Comparison of ENCODE assay signal across 13 mouse cellular contexts in genomic region chr6:17115046-17115790, GRCm38 (mm10). TPM values are rescaled to one million over a fixed set of nuclear protein-coding genes. Genes with fewer than 3 reads are reported as not detected.
DNase-seq lines count a peak whose midpoint lies in the region; ATAC-seq and TF ChIP-seq lines count a peak whose summit lies in the region.
"Had no signal": no experiment of that assay in that cellular context is flagged by ENCODE, and none has a peak within 500 bp of the region (broad histone marks: within the 10 kb centered on the region; RNA-seq: fewer than 3 reads in every experiment).

No protein-coding gene starts in this region.

- TF ChIP-seq CTCF in lung, embryonic 14.5 days (IDR thresholded peaks at IDR 0.05; ENCODE audit: low read depth): no peak
- TF ChIP-seq CTCF in midbrain, postnatal 0 days (IDR thresholded peaks at IDR 0.05): no peak

- ATAC-seq in heart, embryonic 11.5 days (replicated peaks; ENCODE audit: insufficient number of reproducible peaks, low FRiP score, low TSS enrichment): no peak
- ATAC-seq in lung, embryonic 14.5 days (ENCODE audit: insufficient read depth): peak; percentile 65; the same call in 1 of the 2 replicates
- no peak for ATAC-seq in stomach, embryonic 14.5 days (ENCODE audit: insufficient number of reproducible peaks, insufficient read depth, low FRiP score, low read depth)
- ATAC-seq in midbrain, postnatal 0 days (ENCODE audit: low FRiP score): no peak
- no peak for ATAC-seq in monocyte, adult 5-6 weeks (replicated peaks; ENCODE audit: insufficient number of reproducible peaks, low FRiP score, low TSS enrichment, poor library complexity, severe bottlenecking)
- ATAC-seq: forebrain, embryonic 13.5 days had no signal

- H3K36me3 ChIP-seq in heart, embryonic 11.5 days (ENCODE audit: control insufficient read depth, insufficient read depth, low read length): no peaks in the 10 kb centered on the region
- H3K36me3 ChIP-seq in lung, embryonic 14.5 days (ENCODE audit: insufficient read depth): no peaks in the 10 kb centered on the region
- H3K36me3 ChIP-seq in stomach, embryonic 14.5 days (ENCODE audit: control insufficient read depth, insufficient read depth, low read length): no peaks in the 10 kb centered on the region
- H3K36me3 ChIP-seq in limb, embryonic 10.5 days: no peaks in the 10 kb centered on the region
- H3K36me3 ChIP-seq in midbrain, postnatal 0 days (ENCODE audit: insufficient read depth, low read length): no peaks in the 10 kb centered on the region
- H3K36me3 ChIP-seq: embryonic facial prominence, embryonic 13.5 days; neural tube, embryonic 15.5 days had no signal

- DNase-seq in heart, adult 11 months: peak; percentile 78
- peak; percentile 55 for DNase-seq in NIH3T3 (ENCODE audit: low read depth)
- DNase-seq in lung, embryonic 14.5 days: peak; percentile 58
- DNase-seq in limb, embryonic 10.5 days (ENCODE audit: low spot score): no peak
- DNase-seq in midbrain, postnatal 0 days (ENCODE audit: low spot score): no peak
- DNase-seq: adrenal gland, postnatal 10 days; cerebellum, postnatal 36 days had no signal

- H3K27ac ChIP-seq in heart, embryonic 11.5 days (ENCODE audit: low read depth, low read length): no peak overlapping the region
- H3K27ac ChIP-seq in lung, embryonic 14.5 days (ENCODE audit: low read depth): peak overlapping the region; percentile 51; the same call in 1 of the 2 replicates
- H3K27ac ChIP-seq in stomach, embryonic 14.5 days (ENCODE audit: low read length): peak overlapping the region; percentile 70
- no peak overlapping the region for H3K27ac ChIP-seq in limb, embryonic 10.5 days
- H3K27ac ChIP-seq in midbrain, postnatal 0 days (ENCODE audit: low read depth, low read length): no peak overlapping the region
- H3K27ac ChIP-seq: embryonic facial prominence, embryonic 13.5 days; forebrain, embryonic 13.5 days; neural tube, embryonic 15.5 days had no signal

- H3K9ac ChIP-seq in heart, embryonic 11.5 days (ENCODE audit: low read depth, low read length): no peak overlapping the region
- no peak overlapping the region for H3K9ac ChIP-seq in lung, embryonic 14.5 days
- no peak overlapping the region for H3K9ac ChIP-seq in stomach, embryonic 14.5 days (replicated peaks; ENCODE audit: low read depth, low read length)
- no peak overlapping the region for H3K9ac ChIP-seq in midbrain, postnatal 0 days (replicated peaks; ENCODE audit: low read length, poor library complexity, severe bottlenecking)
- H3K9ac ChIP-seq: embryonic facial prominence, embryonic 13.5 days; forebrain, embryonic 13.5 days; neural tube, embryonic 15.5 days had no signal

- no peak overlapping the region for H3K4me2 ChIP-seq in heart, embryonic 11.5 days
- no peak overlapping the region for H3K4me2 ChIP-seq in lung, embryonic 14.5 days
- no peak overlapping the region for H3K4me2 ChIP-seq in stomach, embryonic 14.5 days (replicated peaks; ENCODE audit: low read depth, low read length)
- no peak overlapping the region for H3K4me2 ChIP-seq in midbrain, postnatal 0 days (ENCODE audit: low read depth, low read length, poor library complexity, severe bottlenecking)
- H3K4me2 ChIP-seq: embryonic facial prominence, embryonic 13.5 days; forebrain, embryonic 13.5 days; neural tube, embryonic 15.5 days had no signal

- H3K27me3 ChIP-seq in heart, embryonic 11.5 days (ENCODE audit: control insufficient read depth, insufficient read depth, low read length): no peaks in the 10 kb centered on the region
- H3K27me3 ChIP-seq in lung, embryonic 14.5 days (ENCODE audit: insufficient read depth, low read length): no peaks in the 10 kb centered on the region
- no peaks in the 10 kb centered on the region for H3K27me3 ChIP-seq in stomach, embryonic 14.5 days (ENCODE audit: control insufficient read depth, insufficient read depth, low read length)
- H3K27me3 ChIP-seq in limb, embryonic 10.5 days (ENCODE audit: low read depth, poor library complexity, severe bottlenecking): no peaks in the 10 kb centered on the region
- H3K27me3 ChIP-seq in midbrain, postnatal 0 days (ENCODE audit: insufficient read depth, low read length): no peaks in the 10 kb centered on the region
- H3K27me3 ChIP-seq: embryonic facial prominence, embryonic 13.5 days; forebrain, embryonic 13.5 days; neural tube, embryonic 15.5 days had no signal

- peaks cover 5% of the 10 kb centered on the region; the same call in 1 of the 2 replicates for H3K4me1 ChIP-seq in heart, embryonic 11.5 days (ENCODE audit: control insufficient read depth, insufficient read depth, low read length)
- H3K4me1 ChIP-seq in lung, embryonic 14.5 days (ENCODE audit: insufficient read depth): no peaks in the 10 kb centered on the region
- no peaks in the 10 kb centered on the region for H3K4me1 ChIP-seq in stomach, embryonic 14.5 days (ENCODE audit: control insufficient read depth, insufficient read depth, low read length)
- no peaks in the 10 kb centered on the region for H3K4me1 ChIP-seq in limb, embryonic 10.5 days
- peaks cover 2% of the 10 kb centered on the region; the same call in 1 of the 2 replicates for H3K4me1 ChIP-seq in midbrain, postnatal 0 days (ENCODE audit: insufficient read depth, low read length)
- H3K4me1 ChIP-seq: embryonic facial prominence, embryonic 13.5 days; forebrain, embryonic 13.5 days; neural tube, embryonic 15.5 days had no signal

- no peaks in the 10 kb centered on the region for H3K9me3 ChIP-seq in heart, embryonic 11.5 days (replicated peaks; ENCODE audit: control insufficient read depth, low read length)
- no peaks in the 10 kb centered on the region for H3K9me3 ChIP-seq in lung, embryonic 14.5 days (ENCODE audit: low read depth, low read length)
- H3K9me3 ChIP-seq in stomach, embryonic 14.5 days (ENCODE audit: control insufficient read depth, low read depth, low read length): no peaks in the 10 kb centered on the region
- no peaks in the 10 kb centered on the region for H3K9me3 ChIP-seq in limb, embryonic 10.5 days (replicated peaks)
- no peaks in the 10 kb centered on the region for H3K9me3 ChIP-seq in midbrain, postnatal 0 days (ENCODE audit: low read length)
- H3K9me3 ChIP-seq: embryonic facial prominence, embryonic 13.5 days; forebrain, embryonic 13.5 days; neural tube, embryonic 15.5 days had no signal

- H3K4me3 ChIP-seq in heart, embryonic 11.5 days (ENCODE audit: low read depth, low read length): no peak overlapping the region
- no peak overlapping the region for H3K4me3 ChIP-seq in lung, embryonic 14.5 days (ENCODE audit: low read depth, low read length)
- H3K4me3 ChIP-seq in stomach, embryonic 14.5 days (ENCODE audit: low read depth, low read length): no peak overlapping the region
- no peak overlapping the region for H3K4me3 ChIP-seq in limb, embryonic 10.5 days
- H3K4me3 ChIP-seq in midbrain, postnatal 0 days (ENCODE audit: low read depth, low read length): no peak overlapping the region
- H3K4me3 ChIP-seq: embryonic facial prominence, embryonic 13.5 days; forebrain, embryonic 13.5 days; neural tube, embryonic 15.5 days had no signal

- 69% methylated on average over 2 of the region's 2 CpGs for WGBS in heart, embryonic 11.5 days (ENCODE audit: insufficient replicate concordance)
- WGBS in lung, embryonic 14.5 days: 54% methylated on average over 2 of the region's 2 CpGs
- WGBS in stomach, embryonic 14.5 days: 61% methylated on average over 2 of the region's 2 CpGs
- WGBS in limb, embryonic 10.5 days: 81% methylated on average over 2 of the region's 2 CpGs
- 86% methylated on average over 2 of the region's 2 CpGs for WGBS in midbrain, postnatal 0 days

RNA-seq across cellular contexts. Expression of gene Tes, which starts 50.3 kb away (rescaled TPM):
- 18.9 and 21.7 TPM in 2 replicates for polyA plus RNA-seq in heart, embryonic 11.5 days (2014; fragmentation: Nextera tagmentation; extraction: Ambion mirVana)
- 77.0 and 78.9 TPM in 2 replicates for polyA plus RNA-seq in lung, embryonic 14.5 days (2014; fragmentation: Nextera tagmentation; extraction: Ambion mirVana)
- 142 and 144 TPM in 2 replicates for polyA plus RNA-seq in stomach, embryonic 14.5 days (2014; fragmentation: Nextera tagmentation; extraction: Ambion mirVana)
- polyA plus RNA-seq in limb, embryonic 10.5 days (2016; fragmentation: Nextera tagmentation; extraction: Ambion mirVana): 62.9 and 94.2 TPM in 2 replicates
- total RNA-seq in midbrain, postnatal 0 days (2014; rRNA removed): 22.1 and 24.2 TPM in 2 replicates
- 11.9 and 12.1 TPM in 2 replicates for polyA plus RNA-seq in midbrain, postnatal 0 days (2015; fragmentation: Nextera tagmentation; extraction: Ambion mirVana)
- 90.4 to 132 TPM (median 91.2 TPM) in 3 replicates for total RNA-seq in monocyte, adult 5-6 weeks (2017)

Comparison
In these comparisons a context has a peak if more than half of its experiments do, and no peak if none do; other contexts are left out.
1. DNase-seq: peak in heart, adult 11 months (single experiment), NIH3T3 (single experiment) and lung, embryonic 14.5 days (single experiment); none in limb, embryonic 10.5 days (single experiment) and midbrain, postnatal 0 days (single experiment).
2. H3K27ac ChIP-seq: peak in lung, embryonic 14.5 days (single experiment) and stomach, embryonic 14.5 days (single experiment); none in heart, embryonic 11.5 days (single experiment), limb, embryonic 10.5 days (single experiment) and midbrain, postnatal 0 days (single experiment).